Mouse (Mus musculus): ENCODE data around the gene Egln1. TPM values are rescaled to one million over a fixed set of nuclear protein-coding genes. Genes with fewer than 3 reads are reported as not detected.

Gene Egln1
- polyA plus RNA-seq, 1 experiment = 33.5 TPM

DNA sequence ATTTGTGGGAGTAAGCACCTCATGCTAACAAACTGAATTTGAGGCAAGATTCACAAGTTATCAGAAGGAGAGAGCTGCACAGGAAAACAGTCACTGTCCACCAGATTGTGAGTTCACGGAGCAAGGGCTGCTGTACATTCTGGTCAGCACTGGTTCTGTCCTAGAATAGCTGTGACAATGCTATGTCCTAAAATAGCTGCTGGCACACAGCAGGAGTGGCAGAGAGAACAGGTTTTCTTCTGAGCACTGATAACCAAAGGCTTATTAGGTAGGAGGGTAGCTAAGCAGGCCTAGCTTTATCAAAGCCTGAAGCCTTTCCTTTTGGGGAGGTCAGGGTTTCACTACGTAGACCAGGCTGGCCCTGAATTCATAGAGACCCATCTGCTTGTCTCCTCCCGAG, 88.9 kb downstream of the Egln1 start:
- DNase-seq (ENCODE audit: low spot score) = no peak

DNA sequence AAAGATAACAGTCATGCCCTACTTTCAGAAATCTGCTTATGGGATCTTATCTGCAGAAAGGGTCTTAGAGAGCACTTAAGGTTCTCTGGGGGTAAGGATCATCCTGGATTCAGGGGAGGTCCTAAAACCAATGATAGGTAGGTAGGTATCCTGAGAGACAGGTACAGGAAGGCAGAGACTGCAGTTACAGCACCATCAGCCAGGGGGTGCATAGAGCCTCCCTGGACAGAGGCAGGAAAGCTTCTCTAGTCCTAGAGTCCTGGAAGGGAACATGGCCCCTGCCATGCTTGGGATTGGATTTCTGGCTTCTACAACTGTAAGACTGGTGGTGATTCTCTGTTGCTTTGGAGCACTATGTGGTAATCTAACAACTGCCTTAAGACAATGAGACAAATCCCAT, 89.7 kb downstream of the Egln1 start:
- no peak for DNase-seq (ENCODE audit: low spot score)

Other genes starting within 250 kb of the Egln1 start
- gene Ttc13, start 227.3 kb downstream of the Egln1 start, polyA plus RNA-seq (2012; rRNA removed) = 18.2 and 19.1 TPM in 2 replicates
- gene Arv1, start 227.2 kb downstream of the Egln1 start, polyA plus RNA-seq (2012; rRNA removed) = 11.7 and 15.4 TPM in 2 replicates
- 1.1 and 1.5 TPM in 2 replicates for gene Fam89a, start 197.5 kb downstream of the Egln1 start, polyA plus RNA-seq (2012; rRNA removed)
- 0.08 and 0.10 TPM in 2 replicates for gene Trim67, start 156.2 kb downstream of the Egln1 start, polyA plus RNA-seq (2012; rRNA removed)
- 91.4 and 95.2 TPM in 2 replicates for gene Gnpat, start 86.3 kb downstream of the Egln1 start, polyA plus RNA-seq (2012; rRNA removed)
- 23.5 and 25.7 TPM in 2 replicates for gene 2810004N23Rik, start 86.2 kb downstream of the Egln1 start, polyA plus RNA-seq (2012; rRNA removed)
- 12.2 and 13.9 TPM in 2 replicates for gene Exoc8, start 51.6 kb downstream of the Egln1 start, polyA plus RNA-seq (2012; rRNA removed)
- 17.2 and 17.6 TPM in 2 replicates for gene Sprtn, start 51.4 kb downstream of the Egln1 start, polyA plus RNA-seq (2012; rRNA removed)
- gene Tsnax, start 63.7 kb upstream of the Egln1 start, polyA plus RNA-seq (2012; rRNA removed) = 94.6 and 98.2 TPM in 2 replicates
- gene Disc1, start 104.9 kb upstream of the Egln1 start, polyA plus RNA-seq (2012; rRNA removed) = 0.84 and 0.91 TPM in 2 replicates

Data from urinary bladder, adult 2 months (tissue).